Mouse (Mus musculus) liver, embryonic 14.5 days (tissue): Measurements from ENCODE around the gene Olfm1.

Source experiments
- CTCF ChIP-seq: IDR thresholded peaks from 2 replicates; pipeline ENCODE4 v1.5.1; 2016; ENCODE audit warnings: antibody characterized with exemption, low read depth, control low read depth
- EP300 ChIP-seq: IDR thresholded peaks from 2 replicates; pipeline ENCODE4 v1.6.1; 2016; ENCODE audit warnings: antibody characterized with exemption, low read depth

DNA sequence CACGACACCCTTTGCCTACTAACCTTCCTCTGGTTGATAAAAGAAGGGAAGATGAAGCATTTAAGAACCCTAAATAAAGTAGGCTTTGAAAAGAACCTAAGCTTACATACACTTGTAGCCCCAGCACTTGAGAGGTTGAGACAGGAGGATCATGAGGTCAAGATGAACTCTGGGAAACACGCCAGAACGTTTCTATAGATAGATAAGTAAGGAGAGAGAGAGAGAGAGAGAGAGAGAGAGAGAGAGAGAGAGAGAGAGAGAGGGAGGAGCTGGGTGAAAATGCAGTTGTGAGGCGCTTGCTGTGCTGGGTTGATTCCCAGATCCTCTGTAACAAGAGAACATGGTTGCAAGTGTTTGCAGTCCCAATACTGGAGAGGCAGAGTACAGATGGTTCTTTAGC, 46.1 kb upstream of the Olfm1 start:
- TF ChIP-seq EP300 (no peak), CTCF (no peak)
